Mouse (Mus musculus): ENCODE results near the gene Serpinb1a.

Serpinb1a gene

DNA sequence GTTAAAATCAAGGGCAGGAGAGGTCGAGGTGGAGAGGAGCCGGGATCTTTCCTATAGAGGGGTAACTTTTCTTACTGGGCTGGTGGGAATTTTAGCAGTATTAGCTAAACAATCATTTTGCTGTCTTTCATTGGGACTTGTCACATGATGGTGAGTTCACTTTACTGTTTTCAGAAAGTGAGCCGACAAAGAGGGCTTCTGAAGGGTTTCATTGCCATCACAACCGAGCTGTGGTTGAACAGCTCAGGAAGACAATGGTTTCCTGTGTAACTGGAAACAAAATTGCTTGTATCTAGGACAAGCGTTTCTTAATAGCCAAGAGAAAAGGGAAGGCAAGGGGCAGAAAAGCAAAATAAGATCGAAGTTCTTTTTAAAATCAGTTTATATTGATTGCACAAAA, 17.7 kb downstream of the Serpinb1a start:
- DNase-seq: no peak

DNA sequence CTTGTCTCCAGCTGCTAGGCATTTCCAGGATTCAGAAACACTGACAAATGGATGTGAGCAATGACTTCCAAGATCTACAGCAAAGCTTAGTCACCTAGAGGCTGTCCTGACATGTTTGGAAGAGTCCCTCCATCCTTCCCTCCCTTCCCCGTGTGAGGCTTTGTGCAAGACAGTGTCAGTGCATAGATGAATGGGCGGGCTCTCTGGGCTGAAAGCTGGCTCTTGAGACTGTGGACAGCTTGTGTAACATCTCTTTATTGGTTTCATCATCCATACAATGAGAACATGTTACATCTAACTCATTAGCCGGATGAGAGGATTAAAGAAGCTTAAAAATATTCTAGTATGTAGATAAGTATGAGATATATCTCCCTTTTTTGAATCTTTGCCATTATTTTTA, 18.2 kb downstream of the Serpinb1a start:
- no peak for DNase-seq

DNA sequence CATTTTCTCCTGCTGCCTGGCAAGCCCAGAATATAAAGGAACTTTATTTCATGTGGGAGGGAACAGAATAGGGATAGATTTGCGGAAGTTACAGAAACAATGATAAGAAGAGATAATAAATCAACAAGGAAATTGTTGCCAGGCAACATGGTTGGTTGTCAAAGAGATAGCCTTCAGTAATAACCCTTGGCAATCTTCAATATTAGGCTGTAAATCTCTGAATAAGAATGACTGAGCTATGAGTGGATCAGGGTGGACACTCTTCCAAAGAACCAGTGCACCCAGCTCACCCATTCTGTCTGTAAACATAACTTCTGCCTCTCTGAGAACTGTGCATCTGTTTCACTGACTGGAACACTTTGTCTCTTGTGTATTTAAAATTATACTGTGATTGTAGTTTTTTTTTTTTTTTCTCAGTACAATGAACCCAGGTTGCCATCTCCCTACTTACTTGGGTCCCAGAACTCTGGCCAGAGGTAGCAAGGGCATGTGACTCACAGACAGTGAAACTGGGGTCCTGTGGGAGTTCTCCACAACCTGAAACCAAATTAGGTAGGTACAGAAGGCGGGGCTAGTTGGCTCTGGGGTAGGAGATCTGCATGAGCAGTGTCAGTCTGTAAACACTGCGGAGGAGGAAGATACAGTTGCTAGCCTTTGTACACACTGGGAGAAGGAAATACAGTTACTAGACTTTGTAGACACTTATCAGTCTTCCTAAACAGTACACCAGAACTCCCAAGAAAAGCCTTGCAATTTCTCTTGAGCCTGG, 19.3 kb downstream of the Serpinb1a start:
- no peak for DNase-seq

DNA sequence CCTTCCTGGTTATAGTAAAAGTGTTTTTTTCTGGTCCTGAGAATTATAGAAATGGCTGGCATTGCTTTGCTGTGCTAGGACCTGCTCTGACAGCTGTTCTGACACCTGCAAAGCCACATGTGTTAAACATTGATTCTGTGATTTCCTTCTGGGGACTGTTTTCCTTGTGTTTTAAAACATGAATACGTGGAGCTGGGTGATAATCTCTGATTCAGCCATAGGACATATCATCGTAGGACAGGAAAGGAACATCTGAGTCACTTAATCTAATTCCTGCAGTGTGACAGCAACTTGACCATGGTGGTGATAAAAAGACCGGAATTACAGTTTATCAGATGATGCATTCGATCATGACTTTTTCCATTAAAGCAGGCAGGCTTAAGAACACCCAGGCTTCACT, 22.1 kb downstream of the Serpinb1a start:
- DNase-seq: no peak

DNA sequence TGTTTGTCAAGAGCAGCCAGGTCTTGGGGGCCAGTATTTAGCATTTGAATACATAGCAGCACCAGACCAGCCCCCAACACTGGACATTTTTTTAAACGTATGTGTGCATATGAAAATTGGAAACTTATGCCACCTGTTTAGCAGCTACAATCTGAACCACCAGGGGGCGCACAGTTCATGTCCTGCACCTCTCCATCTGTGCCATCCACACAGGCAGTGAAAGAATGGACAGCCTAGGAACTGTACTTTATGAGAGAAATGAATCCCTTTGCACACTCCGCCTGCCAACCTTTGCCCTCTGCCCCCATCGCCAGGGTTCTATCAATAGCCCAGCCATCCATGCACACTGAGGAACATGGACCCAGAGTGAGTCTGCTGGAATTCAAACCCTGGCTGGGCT, 23.0 kb downstream of the Serpinb1a start:
- peak; percentile 49 to 78 for DNase-seq

DNA sequence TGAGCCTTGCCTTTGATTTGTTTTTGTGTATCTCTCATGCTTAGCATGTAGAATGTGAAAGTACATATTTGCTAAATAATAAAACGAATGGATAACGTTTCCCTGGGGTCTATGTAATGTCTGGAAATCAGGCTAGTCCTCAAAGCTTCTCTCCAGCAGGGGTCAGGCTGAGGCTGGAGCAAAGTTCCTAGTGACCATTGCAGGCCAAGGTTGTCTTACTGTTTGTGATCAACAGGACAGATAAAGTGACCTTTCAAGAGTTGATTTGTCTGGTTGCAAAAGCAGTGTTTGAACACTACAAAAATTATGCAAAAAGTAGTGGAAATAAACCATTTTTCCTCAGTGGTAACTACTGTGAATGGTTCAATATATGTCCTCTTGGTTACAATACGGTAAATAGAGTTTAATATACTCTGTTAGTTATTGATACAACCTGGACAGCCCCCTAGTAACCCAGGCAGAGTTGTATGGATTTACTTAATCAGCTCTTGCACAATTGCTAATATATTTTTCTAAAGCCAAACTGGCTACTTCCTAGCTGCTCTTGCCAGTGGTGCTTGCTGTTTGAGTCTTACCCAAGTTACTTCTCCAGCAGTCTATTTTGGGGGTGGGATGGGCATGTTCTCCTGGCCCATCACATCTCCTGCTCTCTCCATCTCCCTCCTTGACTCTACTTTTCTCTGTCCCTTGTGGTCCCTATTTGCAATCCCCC, 23.7 kb downstream of the Serpinb1a start:
- DNase-seq: peak in 1 of 2 experiments; percentile 38

DNA sequence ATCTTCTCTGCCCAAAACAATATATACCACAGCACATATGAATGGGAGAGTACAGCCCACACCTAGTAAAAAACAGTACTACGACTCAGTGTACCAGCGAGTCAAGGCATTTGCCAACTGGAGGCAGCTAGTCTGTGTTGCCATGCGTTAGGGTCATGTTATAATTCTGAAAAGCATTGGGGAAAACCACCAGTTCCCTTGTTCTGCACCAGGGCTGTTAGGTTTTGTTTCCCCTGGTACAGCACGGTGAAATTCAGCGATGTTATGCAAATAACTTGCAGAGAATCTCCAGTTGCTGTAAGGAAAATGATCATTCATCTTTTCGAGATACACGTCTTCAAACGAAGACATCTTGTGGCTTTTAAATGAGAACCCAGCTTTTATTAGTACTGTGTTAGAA, 25.4 kb downstream of the Serpinb1a start:
- no peak for DNase-seq

DNA sequence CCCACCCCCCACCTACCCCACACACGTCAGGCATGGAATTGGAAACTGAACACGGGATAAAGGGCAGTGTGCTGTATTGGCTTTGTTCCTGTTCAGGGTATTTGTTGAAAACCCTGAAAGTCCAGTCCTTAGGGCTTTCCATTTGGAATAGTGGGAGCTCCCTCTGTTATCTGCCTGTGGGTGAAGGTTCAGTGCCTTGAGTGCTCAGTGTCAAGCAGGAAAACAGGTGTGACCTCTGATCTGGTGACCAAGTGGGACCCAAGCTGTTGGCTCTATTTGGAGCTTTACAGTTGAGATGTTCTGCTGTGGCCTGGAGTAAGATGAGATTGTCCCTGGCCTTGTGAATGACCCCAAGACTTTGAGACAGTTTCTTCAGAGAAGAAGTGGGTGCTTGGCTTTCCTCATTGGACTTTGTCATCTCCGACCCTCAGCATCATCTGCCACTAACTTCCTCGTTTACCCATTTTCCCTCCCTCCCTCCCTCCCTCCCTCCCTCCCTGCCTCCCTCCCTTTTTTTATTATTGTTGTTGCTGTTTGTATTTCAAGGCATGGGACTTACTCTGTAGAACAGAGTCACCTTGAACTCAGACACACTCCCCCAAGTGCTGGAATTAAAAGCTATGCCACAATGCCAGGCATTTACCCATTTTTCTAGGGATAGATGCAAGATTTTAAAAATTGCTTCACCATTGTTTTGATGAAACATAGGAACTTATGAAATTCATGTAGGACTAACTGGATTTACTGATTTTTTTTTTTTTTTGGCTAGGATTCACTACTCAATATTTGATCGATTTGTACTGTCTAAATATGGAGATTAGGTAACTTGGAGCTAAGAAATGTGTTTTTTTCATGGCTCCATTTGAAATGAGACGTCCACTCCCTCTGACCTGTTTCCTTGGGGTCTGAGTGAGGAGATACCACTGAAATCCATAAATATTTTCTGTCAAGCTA, 26.3 kb downstream of the Serpinb1a start:
- DNase-seq: no peak

DNA sequence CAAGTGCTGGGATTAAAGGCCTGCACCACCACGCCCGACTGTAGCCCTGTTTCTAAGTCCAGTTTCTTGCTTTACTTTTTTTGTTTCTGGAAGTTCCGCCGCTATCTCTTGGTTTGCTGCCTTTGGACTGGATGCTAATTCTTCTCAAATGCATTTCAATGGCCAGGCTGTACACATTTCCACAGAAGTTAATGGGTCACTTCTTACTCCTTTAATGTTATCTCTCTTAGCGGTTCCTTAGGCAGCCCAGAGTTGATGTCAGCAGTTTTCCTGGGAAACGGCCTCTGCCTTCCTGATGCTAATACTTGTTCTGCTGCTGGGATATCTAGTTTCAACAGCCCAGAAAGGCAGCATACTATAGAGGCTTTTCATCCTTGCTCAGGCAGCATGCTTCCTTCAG, 27.9 kb downstream of the Serpinb1a start:
- DNase-seq: no peak

DNA sequence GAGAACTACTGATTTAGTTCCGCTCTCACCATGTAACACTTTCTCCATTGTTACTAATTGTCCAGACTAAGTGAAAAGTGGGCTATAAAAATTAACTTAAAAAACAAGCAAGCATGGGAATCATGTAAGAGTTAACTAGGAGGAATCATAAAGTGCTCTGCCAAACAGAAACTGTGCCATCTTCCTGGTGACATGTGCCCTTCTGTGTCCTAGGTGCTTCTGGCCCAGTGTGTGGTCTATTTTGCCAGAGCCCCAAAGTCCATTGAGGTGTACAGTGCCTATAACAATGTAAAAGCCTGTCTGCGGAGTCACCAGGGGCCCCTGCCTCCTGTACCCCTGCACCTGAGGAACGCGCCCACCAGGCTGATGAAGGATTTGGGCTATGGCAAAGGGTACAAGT, 29.3 kb downstream of the Serpinb1a start:
- no peak for DNase-seq

DNA sequence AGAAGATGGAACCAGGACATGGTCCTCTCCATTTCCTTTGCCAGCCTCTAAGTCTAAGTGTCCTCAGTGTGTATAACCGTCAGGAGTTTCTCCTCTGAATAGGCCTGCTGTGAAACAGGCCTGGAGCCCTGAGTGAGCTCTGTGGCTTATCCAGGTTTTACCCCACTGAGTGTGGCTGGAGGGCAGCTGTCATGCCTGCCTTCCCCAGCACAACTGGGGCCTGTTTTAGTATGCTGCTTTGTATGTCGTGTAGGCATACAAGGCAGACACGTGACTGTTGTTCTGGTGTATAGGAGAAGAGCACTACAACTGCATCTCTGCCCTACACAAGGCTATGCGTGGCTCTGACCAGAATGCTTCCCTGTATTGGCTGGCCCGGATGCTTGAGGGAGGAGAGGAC, 31.1 kb downstream of the Serpinb1a start:
- DNase-seq: no peak

DNA sequence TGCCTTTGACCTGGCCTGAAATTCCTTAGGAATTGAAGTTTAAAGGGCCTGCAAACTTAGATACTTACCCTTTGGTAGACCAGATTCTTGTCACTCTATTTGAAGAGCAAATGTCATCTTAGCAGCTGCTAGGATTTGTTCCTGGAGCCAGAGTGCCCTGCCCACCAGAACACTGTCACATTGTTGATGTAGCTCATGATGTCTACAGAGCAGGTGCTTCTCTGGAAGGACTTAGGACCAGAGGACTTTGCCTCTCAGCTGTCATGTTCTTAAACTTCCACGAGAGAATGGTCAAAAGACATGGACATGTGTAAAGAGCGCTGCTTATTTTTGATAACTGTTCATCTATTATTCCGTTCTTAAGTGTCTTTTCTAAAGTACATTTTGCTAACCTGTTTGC, 31.7 kb downstream of the Serpinb1a start:
- no peak for DNase-seq

DNA sequence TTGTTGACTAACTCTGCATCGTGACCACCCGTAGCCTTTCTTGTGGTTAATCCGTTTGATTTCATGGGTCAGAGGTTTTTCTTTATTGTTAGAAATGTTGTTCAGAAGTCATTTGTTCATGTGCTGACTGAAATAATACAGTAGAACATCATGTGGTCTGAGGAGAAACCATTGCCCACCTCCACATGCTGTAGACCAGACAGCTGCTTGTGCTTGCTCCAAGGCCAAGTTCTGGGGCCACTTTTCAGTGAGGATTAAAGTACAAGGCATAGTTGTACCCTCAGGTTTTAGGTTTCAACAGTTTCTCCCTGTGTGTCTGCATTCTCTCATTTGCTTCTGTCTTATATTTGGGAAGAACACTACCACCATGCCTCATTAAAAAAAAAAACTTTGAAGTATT, 43.4 kb downstream of the Serpinb1a start:
- no peak for DNase-seq

DNA sequence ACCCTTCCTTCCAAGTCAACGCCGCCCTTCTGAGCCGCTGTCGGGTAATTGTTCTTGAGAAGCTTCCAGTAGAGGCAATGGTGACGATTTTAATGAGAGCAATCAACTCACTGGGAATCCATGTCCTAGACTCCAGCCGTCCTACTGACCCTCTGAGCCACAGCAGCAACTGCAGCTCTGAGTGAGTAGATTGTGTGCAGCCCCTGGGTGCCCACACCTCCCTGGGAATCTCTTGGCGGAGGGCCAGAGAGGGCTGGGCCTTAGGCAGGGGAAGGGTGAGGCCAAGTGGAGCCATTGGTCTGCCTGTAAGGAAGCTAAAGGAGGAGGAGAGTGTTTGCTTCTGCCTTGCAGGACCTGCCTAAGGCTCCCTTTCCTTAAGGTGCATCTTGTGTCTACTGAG, 44.2 kb downstream of the Serpinb1a start:
- peak; percentile 21 to 38 for DNase-seq

DNA sequence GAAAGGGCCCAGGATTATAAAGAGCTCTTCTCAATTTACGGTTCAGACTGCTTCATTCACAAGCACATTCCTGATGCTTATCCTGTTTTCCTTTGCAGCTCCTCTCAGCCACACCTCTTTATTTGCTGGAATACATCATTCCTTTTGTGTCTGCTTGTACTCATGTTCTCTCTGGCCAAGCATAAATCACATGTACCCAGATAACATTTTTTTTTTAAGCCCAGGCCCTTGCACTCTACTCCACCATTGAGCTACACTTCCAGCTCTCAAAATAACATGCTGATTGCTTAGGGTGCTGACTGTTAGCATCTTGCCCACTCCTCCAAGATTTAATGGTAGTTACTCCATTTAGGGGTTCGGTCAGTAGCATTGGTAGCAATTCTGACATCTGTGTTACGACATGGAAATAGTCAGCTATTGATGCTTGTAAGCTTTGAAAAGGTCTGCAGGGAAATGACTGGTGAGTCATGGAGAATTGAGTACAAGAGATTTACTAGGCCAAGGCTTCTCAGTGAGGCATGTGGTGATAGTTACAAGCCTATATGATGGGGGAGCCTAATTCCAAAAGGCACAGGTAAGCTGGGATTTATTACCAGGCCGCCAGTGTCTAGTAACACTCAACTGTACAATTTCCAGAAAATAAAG, 47.2 kb downstream of the Serpinb1a start:
- DNase-seq: no peak

DNA sequence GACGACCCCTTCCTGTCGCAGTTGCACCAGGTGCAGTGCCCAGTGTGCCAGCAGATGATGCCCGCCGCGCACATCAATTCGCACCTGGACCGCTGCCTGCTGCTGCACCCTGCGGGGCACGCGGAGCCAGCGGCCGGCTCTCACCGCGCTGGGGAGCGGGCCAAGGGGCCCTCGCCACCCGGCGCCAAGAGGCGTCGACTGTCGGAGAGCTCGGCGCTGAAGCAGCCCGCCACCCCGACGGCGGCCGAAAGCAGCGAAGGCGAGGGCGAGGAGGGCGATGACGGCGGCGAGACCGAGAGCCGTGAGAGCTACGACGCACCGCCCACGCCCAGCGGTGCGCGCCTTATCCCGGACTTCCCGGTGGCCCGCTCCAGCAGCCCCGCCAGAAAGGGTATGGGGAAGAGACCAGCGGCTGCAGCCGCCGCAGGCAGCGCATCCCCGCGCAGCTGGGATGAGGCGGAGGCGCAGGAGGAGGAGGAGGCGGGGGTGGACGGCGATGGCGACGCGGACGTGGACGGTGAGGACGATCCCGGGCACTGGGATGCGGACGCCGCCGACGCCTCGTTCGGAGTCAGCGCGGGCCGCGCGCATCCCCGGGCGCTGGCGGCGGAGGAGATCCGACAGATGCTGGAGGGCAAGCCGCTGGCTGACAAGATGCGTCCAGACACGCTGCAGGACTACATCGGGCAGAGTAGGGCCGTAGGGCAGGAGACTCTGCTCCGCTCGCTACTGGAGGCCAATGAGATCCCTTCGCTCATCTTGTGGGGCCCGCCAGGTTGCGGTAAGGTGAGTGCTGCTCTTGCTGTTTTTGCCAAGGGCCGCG, 48.5 kb downstream of the Serpinb1a start, which contains the start of gene D930007J09Rik:
Gene D930007J09Rik (minus strand): TSS at position 591 of the 823 bp plus-strand sequence.
- peak; percentile 35 to 66 for DNase-seq

DNA sequence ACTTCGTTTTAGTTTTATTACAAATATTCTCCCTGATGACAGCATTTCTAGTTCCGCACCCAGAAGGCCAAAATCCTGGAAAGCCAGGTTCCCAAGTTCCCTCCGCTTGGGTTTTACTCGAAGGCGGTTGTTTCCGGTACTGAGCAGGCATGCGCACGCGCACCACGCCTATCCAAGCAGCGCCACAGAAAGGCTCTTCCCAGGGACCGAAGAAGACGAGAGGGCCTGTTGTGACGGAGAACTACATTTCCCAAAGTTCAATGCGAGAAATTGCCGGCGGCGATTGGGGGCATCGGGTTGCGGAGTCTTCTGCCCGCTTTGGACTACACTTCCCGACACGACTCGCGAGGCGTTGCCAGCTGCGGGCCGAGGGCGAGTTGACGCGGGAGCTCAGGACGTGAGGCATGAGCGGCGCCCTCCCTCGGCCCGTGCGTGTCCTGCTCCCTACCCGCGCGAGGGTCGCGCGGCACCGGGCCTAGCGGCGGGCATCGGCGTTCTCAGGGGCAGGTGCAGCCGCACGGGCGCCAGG, 49.2 kb downstream of the Serpinb1a start, which contains the start of gene Wrnip1:
Gene Wrnip1 (plus strand): TSS at position 346 of the 529 bp plus-strand sequence.
- peak; percentile 97 to 99 for DNase-seq

DNA sequence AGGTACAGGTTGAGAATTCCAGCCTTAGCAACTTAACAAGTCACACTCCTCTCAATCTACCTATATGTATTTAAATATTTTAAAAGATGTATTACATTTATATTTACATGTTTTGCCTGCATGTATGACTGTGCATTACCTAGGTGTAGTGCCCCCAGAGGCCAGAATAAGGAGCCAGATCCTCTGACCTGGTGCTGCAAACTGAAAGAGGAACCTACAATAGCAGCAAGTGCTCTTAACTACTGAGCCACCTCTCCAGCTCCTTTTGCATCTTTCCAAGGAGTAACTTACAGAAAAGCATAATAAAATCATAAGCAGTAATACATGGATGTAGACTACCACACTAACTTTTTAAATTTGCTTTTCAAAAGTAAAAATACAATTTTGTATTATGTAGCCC, 50.1 kb downstream of the Serpinb1a start:
- DNase-seq: peak in 1 of 2 experiments; percentile 4

DNA sequence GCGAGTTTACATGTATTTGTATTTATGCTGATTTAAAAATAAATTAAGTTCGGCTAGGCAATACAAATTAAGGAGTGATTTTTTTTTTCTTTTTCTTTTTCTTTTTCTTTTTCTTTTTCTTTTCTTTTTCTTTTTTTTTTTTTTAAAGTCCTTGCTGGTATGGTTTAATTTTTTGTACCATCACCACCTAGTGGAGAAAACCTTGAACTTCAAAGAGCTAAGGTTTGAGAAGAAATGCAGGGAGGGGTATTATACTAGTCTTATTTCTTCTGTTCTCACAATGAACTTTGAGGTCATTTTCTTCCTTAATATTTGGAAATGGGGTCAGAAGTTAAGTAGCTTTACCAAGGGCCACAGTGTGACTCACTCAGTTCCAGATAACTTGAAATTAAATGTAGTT, 51.9 kb downstream of the Serpinb1a start:
- DNase-seq: no peak

DNA sequence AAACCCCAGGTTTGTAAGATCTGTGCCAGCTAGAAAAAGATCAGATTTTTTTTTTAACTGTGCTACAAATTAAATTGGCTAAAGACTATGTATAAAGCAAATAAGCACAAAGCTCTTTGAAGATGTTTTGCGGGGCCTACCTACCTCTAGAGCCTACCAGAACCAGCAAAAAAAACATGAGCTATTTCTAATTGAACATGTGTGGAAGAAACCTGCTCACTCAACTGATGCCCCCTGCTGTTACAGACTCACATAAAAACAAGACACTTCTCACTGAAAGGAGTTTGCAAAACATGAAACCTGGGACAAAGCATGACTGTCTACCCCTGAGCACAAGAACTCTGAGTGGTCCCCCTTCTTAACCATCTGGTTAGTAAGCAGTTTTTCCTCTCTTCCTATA, 53.9 kb downstream of the Serpinb1a start:
- peak in 1 of 2 experiments; percentile 8 for DNase-seq

DNA sequence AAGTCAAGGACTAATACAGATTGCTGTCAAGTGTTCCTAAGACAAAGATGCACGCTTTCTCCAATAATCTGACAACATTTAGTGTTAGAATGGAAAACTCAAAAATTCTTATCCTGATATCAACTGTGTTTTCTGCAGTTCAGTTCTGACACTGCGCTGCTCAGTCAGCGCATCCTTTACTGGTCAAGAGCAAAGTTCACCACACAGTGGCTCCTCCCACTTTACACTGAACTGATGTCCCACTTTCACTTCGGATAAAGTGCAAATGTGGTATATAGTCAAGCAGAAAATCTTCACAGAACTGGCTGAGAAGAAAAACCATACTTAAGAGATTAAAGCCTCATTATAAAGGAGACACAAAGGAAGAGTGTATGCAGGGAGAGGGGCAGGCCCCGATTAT, 55.8 kb downstream of the Serpinb1a start:
- DNase-seq: peak; percentile 63 to 80

Measured in kidney, postnatal 25 days (tissue).